Mouse (Mus musculus): ENCODE results near the gene Phc2. TPM values are rescaled to one million over a fixed set of nuclear protein-coding genes. Genes with fewer than 3 reads are reported as not detected.
A peak's percentile ranks its signal among the peaks of the same experiment; 100 is the strongest.

Phc2 gene
- total RNA-seq, 1 experiment from 2014 or later: 70.3 TPM

DNA sequence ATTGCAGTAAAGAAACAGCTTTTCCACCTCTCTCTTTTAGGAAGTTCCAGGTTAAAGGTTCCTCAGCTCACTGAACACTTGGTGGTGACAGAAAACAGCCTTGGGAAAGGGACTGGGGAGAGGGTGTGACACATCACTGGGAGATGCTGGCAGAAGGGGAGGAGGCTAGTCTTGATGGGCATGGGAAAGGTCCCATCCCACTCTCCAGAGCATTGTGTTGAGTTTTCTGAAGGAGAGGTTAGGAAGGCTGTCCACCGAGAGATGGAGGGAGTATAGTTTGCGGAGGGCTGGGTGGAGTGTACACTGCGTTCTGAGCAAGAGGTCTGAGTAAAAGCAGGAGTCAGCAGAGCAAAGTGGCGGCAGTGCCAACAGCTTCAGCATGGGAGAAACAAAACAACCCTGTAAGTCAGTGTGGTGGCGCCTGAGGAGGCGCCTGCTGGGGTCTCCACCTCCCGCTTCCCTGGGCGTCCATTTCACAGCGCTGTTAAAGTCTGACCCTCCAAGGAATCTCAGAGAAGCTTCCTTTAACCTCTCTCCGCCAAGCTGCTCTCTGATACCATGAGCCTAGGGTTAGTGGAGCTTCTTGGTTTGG is 88.0 kb downstream of the Phc2 start:
- DNase-seq: no peak

DNA sequence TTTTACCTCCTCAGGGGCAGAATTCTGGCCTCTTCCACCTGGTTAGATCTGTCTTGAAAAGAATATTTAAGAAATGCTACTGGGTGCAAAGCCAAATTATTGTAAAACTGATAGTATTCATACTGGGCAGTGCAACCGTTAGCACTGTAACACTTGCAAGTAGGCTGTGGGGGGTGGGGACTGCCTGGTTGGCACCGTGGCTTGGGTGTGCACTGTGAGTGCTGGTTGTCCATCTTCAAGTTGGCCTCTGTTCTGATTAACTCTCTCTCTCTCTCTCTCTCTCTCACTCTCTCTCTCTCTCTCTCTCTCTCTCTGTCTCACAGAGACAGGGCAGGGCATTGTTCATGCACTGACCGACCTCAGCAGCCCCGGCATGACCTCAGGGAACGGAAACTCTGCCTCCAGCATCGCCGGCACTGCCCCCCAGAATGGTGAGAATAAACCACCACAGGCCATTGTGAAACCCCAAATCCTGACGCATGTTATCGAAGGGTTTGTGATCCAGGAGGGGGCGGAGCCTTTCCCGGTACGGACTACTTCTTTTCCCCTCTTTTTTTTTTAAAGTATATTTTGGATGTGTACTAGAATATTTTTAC is 88.6 kb downstream of the Phc2 start:
- no peak for DNase-seq

DNA sequence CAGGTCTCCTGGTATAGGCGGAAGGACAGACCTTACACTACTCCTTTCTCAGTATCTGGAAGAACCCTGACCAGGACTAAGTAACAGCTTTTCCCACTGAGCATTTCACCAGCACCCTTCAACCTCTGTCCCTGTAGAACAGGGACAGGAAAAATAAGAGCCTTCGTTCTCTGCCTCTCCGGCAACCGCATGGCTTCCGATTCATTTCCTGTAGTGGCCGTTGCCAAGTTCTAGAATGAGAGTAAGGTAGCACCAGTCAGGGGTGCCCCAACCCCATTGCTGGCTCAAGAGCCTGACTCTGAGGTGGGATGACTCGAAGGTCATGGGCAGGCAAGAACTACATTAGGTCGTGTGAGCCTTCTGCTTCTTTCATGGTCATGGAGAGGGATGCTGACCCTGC is 90.7 kb downstream of the Phc2 start:
- no peak for DNase-seq

DNA sequence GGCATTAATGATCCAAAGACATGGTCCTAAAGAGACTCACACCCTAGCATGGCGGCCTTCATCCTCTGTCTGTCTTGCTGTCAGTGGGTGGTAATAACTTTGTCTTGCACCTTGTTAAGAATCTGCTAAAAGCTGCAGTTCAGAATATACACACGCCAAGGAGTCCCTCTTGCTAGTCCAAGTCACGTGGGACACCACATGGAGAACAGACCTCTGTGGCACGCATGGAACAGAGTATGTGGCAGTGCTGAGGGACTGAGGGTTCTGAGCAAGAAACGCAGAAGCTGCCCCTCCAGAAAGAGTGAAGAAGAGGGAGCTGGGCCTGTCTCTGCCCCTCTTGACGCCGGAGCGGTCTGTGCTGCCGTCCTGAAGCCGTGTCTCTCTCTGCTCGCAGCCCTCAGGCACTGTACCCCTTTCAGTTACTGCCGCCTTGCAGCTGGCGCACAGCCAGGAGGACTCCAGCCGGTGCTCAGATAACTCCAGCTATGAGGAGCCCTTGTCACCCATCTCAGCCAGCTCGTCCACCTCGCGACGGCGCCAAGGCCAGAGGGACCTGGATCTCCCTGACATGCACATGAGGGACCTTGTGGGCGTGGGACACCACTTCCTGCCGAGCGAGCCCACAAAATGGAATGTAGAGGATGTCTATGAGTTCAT is 93.2 kb downstream of the Phc2 start:
- peak; percentile 68 for DNase-seq

DNA sequence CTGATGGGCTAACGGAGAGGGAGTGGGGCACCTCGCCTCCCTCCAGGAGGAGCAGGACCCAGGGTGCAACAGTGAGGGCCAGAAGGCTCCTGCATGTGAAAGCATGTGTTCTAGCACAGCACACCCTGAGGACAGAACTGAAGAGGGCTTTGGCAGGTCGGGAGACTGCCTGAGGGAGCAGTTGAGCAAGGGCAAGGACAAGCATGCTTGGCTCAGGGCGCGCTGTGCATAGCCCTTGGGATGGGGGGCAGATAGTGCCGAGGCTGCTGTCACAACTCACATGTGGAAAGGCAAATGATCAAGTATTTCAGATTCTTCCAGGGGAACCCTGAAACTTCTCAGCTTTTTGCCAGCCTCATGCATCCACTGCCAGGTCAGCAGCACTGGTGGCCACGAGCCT is 93.8 kb downstream of the Phc2 start:
- DNase-seq: no peak

DNA sequence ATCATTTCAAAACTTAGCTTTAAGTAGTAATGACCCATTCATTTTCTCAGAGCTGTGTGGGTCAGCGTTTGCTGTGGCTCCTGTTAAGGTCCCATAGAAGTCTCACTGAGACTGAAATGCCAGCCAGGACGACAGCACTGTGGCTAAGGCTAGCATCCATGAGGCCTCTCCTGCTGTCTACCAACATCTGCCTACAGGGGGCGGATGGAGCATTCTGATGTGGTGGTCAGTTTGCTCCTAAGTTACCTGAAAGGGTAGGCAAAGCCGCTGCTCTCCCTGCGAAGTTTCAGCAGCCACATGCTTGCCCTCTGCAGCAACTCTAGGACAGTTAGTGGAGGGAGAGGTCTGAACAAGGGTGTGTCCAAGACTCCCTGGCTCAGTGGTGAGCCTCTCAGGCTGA is 96.5 kb downstream of the Phc2 start:
- DNase-seq: no peak

DNA sequence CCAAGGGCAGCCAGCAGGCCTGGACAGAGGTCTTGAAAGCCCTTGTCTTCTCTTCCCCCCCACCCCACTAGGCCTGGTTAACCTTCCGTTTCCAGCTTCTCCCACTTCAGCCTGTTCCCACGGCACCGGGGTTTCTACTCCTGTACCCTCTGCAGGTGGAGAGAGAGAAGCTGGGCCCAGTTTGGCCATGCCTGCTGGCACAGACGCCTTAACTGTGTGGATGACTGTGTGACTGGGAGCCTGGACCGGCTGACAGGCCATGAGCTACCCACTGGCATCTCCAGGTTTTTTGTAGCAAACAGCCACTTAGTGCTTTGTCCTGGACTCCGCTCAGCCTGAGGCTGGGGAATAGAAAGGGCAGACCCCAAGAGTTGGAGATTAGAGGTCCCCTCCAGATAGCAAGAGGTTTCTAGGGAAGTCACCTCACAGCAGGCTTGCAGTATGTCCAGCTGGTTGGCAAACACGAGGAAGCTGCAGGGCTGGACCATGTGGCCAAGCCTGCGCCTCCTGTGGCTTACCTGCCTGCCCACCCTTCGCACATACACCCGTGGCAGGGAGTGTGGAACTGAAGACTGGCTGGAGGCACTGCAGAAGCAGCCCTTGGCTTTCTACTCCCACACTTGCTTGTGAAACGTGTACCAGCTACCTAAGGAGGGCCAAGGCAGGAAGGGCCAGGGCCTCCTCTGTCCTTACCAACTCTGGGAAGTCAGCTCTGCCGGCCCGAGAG is 97.7 kb downstream of the Phc2 start:
- no peak for DNase-seq

DNA sequence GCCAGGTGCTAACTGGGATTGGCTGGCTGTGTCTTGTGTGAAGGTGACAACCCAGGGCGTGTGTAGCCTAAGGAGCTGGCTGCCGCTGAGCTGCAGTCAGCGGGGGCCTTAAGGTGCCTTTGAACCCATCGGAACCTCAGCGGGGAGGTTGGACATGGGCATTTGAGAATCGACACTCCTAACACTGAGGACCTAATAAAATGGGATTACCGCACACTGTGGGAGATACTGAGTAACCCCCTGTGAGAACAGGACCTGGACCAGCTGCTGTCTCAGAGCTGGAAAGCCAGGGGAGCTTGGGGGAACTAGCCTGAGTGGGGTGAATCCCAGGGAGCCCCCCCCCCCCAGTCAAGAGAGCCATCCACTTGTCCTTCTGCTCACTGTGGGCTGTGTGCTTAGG is 99.1 kb downstream of the Phc2 start:
- no peak for DNase-seq

DNA sequence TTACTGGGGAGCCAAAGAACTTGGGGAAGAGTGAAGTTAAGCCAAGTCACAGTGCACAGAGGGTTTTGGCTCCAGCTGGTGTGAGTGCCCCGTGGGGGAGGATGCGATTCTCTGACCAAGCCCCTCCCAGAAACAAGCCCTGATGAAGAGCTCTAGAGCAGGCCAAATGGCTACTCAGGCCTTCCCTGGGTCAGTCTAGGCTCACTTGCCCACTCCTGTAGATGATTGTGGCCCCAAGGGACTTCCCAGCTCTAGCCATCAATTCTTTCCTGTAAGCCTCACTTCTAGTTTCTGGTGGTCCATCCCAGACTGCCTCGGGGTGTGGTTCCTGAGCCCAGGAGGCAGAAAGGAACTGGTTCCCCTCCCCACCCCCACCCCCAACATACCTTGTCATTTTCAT is 100.6 kb downstream of the Phc2 start, which contains the start of gene A3galt2:
Gene A3galt2 (plus strand): TSS at position 301 of the 400 bp plus-strand sequence.
- DNase-seq: no peak

DNA sequence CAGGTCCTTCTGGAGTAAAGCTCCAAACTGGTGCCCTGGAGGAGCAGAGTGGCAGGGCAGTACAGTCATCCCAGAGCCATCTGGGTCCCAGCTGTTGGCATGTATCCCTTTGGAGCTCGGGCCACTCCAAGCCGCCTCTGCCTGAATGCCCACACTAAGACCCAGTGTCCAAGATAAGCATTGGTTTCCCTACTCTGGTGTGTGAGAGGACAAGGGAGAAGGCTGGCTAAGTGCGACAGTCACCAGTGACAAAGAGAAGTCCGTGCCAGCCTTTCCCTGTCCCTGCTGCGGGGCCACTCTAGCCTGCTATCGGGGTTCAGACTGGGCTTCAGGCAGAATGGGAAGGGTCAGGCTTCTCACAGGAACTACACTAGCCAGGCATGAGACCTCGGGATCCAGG is 101.4 kb downstream of the Phc2 start:
- DNase-seq: no peak

DNA sequence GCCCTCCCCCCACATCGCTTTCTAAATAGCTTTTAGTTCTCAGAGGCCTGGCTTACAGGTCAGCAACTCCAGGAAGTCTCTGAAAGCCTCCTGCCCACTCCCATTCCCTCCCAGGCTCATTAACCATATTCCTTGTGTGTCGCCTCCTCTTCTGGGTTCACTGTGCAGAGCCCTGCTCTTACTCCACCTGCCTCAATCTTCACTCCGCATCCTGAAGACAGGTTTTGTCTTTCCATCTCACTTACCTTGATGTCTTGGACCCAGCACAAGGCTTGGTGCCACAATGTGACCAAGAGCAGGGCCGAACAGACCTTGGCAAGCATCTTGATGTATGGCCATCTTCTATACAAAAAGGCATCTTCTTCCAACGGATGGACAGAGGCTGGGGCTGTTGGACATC is 104.7 kb downstream of the Phc2 start:
- no peak for DNase-seq

DNA sequence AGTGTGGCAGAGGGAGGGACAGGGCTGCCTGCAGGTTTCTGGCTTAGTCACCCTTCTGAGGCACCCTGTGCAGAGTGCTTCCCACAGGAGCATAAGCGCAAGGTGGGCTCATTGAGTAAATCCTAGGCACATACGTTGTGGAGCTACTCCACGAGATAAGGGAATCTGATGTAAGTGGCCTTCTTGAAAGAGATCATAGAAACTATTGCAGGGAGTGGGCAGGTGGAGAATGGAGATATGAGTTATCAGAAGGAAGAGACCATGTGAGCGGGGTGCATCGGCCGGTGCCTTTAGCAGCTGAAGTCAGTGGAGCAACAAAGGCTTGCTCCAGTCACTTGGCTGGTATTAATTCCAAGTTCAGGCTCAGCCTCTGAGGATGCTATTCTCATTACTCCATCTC is 105.5 kb downstream of the Phc2 start:
- no peak for DNase-seq

DNA sequence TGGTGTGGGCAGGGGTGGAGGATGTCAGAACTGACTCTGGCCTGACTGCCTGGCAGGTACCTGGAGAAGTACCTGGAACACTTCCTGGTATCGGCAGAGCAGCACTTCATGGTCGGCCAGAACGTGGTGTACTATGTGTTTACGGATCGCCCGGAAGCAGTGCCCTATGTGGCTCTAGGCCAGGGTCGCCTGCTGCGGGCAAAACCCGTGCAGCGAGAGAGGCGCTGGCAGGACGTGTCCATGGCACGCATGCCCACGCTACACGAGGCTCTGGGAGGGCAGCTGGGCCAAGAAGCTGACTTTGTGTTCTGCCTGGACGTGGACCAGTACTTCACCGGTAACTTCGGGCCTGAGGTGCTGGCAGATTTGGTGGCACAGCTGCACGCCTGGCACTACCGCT is 112.4 kb downstream of the Phc2 start:
- no peak for DNase-seq

DNA sequence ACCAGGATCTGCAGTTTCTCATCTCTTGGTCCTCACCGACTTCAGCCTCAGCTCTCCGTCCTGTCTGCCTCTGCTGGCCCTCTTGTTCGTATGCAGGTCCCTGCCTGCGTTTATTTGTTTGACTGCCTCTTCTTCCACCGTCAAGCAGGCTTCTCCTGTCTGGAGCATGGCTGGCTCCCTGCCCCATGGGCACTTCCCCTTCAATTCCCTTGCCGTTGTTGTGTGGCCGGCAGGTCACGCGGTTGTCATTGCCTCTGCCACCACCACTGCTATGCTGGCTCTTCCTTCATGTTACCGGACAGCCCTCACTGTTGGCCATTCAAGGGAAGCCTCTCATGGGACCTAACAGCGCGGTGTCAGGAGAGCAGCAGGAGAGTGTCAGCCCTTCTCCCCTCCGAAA is 113.6 kb downstream of the Phc2 start:
- DNase-seq: no peak

DNA sequence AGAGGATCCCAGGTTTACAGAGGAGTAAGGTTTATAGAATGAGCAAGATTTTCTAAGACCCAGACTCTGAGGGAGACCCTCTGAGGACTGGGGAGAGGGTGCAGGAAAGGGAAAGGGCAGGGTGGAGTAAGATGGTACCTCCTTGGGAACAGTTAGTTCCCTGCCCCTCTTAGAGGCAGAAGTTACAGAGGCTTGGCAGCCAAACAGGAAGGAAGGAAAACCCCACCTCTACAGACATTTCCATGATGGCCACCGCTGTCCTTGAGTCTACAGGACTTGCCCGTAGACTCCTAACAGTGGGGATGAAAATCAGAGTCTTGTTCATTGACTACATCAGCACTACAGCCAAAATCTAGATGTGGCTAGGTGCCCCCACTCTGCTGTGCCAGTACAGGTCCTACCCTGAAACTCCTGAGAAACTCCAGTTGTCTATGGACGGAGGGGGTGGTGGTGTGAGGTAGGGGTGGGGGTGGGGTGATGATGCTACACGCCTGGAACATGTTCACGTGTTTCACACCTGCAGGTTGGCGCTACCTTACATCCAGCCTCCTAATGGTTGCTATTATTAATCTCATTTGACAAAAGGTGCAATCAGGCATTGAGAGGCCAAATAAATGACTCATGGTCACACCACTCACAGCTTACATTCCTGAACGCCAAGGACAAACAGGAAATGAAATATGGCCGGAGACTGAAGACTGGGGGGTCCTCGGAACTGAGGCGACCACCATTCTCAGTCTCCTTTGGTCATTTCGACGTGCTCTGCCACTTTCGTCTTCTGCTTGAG is 115.3 kb downstream of the Phc2 start:
- no peak for DNase-seq

DNA sequence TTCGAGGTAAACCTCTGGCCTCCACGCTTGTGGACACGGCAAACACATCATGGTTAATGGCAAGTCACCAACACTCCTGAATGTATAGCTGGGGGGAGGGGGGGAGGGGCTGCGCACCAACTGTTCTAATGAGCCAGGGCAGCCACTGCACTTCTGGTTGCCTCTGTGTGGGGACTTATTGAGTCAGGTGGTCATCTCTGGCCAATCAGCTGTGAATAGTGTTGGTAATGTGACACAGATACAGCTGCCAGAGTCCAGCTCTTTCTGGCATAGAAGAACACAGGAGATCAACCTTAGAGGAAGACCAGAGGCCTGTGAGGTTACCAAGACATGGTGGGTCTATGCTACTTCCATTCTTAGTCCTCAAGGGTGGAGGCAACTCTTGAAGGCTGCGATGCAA is 116.2 kb downstream of the Phc2 start:
- DNase-seq: no peak

DNA sequence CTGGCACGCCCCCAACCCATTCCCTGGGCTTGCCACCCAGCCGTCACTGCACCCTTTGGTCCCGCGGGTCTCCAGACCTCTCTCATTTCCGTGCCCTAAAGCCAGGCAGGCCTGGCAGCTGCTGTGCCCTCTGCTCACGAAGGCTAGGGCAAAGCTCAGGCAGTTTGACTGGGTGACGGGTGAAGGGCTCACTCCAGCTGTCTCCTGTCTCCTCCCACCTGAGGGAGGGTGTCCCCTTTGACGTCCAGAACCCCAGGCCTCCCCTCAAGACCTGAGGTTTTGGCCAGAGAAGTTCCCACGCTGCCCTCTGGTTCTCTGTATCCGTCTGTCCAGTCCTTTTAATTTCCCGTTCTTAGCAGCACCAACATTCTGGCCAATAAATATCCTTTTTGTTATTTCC is 119.3 kb downstream of the Phc2 start:
- DNase-seq: no peak

DNA sequence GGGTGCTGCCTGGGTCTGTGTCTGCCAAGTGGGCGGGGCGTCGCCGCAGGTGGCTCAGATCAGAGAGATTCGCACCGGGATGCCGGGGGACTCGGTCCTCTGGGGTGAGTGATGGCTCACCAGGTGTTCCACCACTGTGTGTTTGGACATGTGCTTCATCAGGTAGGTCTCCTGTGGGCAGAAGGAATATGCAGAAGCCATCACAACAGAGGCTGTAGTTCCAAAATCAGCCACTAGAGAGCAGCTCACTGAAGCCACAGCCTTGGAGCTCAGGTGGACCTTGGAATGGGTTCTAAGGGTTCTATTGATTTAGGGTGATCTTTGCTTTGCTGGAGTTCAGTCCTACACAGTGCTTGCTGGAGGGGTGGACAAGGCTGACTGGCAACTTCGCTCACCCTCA is 120.0 kb downstream of the Phc2 start:
- peak; percentile 40 for DNase-seq

DNA sequence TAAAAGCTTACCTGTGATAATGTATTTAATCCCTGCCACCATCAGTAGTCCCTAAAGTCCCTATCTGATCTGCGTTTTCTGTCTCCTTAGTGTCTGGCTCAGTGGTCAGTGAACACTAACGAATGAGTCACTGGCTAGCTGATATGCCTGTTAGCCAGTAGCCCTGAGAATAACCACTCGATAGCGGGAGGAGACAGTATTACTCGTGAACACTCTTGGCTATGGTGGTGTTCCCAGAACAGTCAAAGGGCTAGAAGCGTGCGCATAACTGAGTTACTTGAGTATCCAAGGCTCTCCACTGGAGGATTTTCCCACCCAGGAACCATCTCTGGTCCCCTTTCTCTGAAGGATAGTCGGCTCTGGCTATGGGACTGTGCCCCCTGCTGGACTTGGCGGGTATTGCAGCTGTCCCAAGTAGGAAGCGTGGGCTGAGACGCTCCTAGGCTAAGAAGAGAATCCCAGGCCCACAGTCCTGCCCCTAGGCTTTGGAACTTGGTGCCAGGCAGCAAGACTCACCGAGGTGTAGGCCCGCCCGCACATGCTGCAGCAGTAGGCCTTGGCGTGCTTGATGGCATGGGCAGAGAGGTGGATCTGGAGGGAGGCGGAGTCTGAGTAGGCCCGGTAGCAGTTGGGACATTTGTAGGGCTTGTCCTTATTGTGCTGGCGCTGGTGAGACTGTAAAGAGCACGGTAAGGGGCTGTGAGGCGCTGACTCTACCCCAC is 122.2 kb downstream of the Phc2 start:
- peak; percentile 79 for DNase-seq

DNA sequence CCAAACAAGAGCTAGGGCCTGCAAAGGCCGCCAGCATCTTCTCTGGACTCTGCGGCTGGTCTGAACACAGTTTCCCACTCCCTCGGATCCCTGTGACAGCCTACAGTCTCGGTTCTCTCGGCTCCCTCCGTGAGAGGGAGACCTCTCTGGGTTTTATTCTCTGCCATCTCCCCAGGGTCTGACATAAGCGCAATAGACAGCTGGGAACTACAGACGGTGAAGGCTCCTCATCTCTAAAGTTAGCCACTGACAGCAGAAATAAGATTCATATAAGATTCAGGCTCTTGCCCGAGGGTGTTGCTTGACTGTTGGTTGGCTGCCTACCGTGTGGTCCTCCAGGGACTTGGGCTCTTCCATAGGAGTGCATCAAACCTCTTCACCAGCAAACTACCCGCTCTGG is 123.1 kb downstream of the Phc2 start:
- no peak for DNase-seq

DNA sequence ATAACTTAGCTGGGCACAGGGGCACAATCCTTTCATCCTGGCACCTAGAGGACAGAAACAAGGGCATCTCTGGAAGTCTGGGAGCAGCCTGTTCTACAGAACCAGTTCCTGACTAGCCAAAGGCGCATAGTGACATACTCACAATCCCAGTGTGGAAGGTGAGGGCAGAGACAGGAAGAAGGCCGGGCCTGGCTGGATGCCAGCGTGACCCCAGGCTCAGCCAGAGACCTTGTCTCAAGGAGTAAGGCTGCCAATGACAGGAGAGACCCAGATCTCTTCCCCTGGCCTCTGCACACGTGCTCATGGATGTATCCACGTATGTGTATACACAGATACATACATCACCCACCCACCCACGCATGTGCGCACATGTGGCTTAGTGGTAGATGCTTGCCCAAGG is 127.5 kb downstream of the Phc2 start:
- peak; percentile 9 for DNase-seq

DNA sequence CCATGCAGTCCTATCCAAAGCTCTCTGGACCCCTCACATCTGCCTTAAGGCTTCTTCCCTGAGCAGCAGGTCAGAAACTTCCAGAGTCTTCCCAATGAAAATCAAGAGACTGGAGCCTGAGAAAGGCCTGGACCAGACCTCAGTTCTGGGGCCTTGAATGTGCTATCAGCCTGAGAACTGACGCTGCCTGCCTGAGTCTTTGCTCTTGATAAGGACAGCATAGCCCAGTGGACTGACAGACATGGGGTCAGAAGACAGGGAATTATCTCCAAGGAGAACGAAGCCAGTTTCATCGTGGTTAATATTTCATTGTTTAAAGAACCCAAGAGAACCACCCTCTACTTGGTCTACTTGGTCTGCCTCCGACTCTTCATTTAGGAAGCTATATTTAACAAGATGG is 128.1 kb downstream of the Phc2 start:
- peak; percentile 0 for DNase-seq
